Mouse (Mus musculus): ENCODE measurements around the gene Mpp5. TPM values are rescaled to one million over a fixed set of nuclear protein-coding genes. Genes with fewer than 3 reads are reported as not detected.

Mpp5 gene
- polyA plus RNA-seq, 1 experiment from 2014 or later: 26.9 TPM

GRCm38 (mm10) chr12:78861496-78862253, 113.0 kb downstream of the Mpp5 start, which contains the start of the genes Atp6v1d and Eif2s1:
Gene Atp6v1d, minus strand, starts transcription at chr12:78861638.
Gene Eif2s1, plus strand, starts transcription at chr12:78861819.
- WGBS: under 1% methylated on average over 55 of the region's 55 CpGs
- peak; percentile 100 for DNase-seq (ENCODE audit: low spot score)
- peak within 1 kb of the TSS; percentile 75 for H3K4me2 ChIP-seq (replicated peaks; ENCODE audit: low read depth, low read length)
- ATAC-seq: peak; percentile 100
- no peaks in the 10 kb centered on the region for H3K4me1 ChIP-seq (ENCODE audit: insufficient read depth, low read depth, low read length)
- H3K36me3 ChIP-seq (ENCODE audit: insufficient read depth, low read length): no peaks in the 10 kb centered on the region
- H3K27me3 ChIP-seq (replicated peaks; ENCODE audit: insufficient read depth, low read length): no peaks in the 10 kb centered on the region
- TF ChIP-seq CTCF (IDR thresholded peaks at IDR 0.05) (peak; percentile 86), EP300 (IDR thresholded peaks at IDR 0.05) (peak; percentile 65; the same call in 1 of the 2 replicates)
- peak within 1 kb of the TSS; percentile 89 for H3K27ac ChIP-seq (ENCODE audit: low read length)
- H3K4me3 ChIP-seq (ENCODE audit: low read depth, low read length): peak within 1 kb of the TSS; percentile 70
- peak within 1 kb of the TSS; percentile 62 for H3K9ac ChIP-seq (replicated peaks; ENCODE audit: low read depth)
- no peaks in the 10 kb centered on the region for H3K9me3 ChIP-seq (ENCODE audit: low read length)

GRCm38 (mm10) chr12:78862254-78862730, 113.6 kb downstream of the Mpp5 start:
- Histone ChIP-seq H3K4me1 (ENCODE audit: insufficient read depth, low read depth, low read length) (no peaks in the 10 kb centered on the region), H3K4me3 (ENCODE audit: low read depth, low read length) (peak overlapping the region; percentile 70), H3K9me3 (ENCODE audit: low read length) (no peaks in the 10 kb centered on the region), H3K4me2 (replicated peaks; ENCODE audit: low read depth, low read length) (peak overlapping the region; percentile 57), H3K9ac (replicated peaks; ENCODE audit: low read depth) (peak overlapping the region; percentile 62), H3K36me3 (ENCODE audit: insufficient read depth, low read length) (no peaks in the 10 kb centered on the region), H3K27ac (ENCODE audit: low read length) (peak overlapping the region; percentile 89), H3K27me3 (replicated peaks; ENCODE audit: insufficient read depth, low read length) (no peaks in the 10 kb centered on the region)
- DNase-seq (ENCODE audit: low spot score): no peak
- under 1% methylated on average over 22 of the region's 22 CpGs for WGBS
- peak; percentile 30 for ATAC-seq
- TF ChIP-seq CTCF (IDR thresholded peaks at IDR 0.05) (no peak), EP300 (IDR thresholded peaks at IDR 0.05) (no peak)

- no peak overlapping the region for H3K4me2 ChIP-seq (replicated peaks; ENCODE audit: low read depth, low read length)
- no peak overlapping the region for H3K27ac ChIP-seq (ENCODE audit: low read length)
- no peaks in the 10 kb centered on the region for H3K9me3 ChIP-seq (ENCODE audit: low read length)
- H3K4me3 ChIP-seq (ENCODE audit: low read depth, low read length): no peak overlapping the region
- no peaks in the 10 kb centered on the region for H3K27me3 ChIP-seq (replicated peaks; ENCODE audit: insufficient read depth, low read length)
- H3K4me1 ChIP-seq (ENCODE audit: insufficient read depth, low read depth, low read length): no peaks in the 10 kb centered on the region
- ATAC-seq: no peak
- 0 out of 2 replicates have a peak, but pooled peaks cover 6% of the 10 kb centered on the region for H3K36me3 ChIP-seq (ENCODE audit: insufficient read depth, low read length)
- TF ChIP-seq CTCF (IDR thresholded peaks at IDR 0.05) (peak; percentile 58), EP300 (IDR thresholded peaks at IDR 0.05) (no peak)
- 95% methylated on average over 1 of the region's 1 CpGs for WGBS
- H3K9ac ChIP-seq (replicated peaks; ENCODE audit: low read depth): no peak overlapping the region
- DNase-seq (ENCODE audit: low spot score): no peak
These were observed 116.7 kb downstream of the Mpp5 start for GRCm38 (mm10) chr12:78865434-78865833.

- H3K4me1 ChIP-seq (ENCODE audit: insufficient read depth, low read depth, low read length): no peaks in the 10 kb centered on the region
- peak; percentile 12 for DNase-seq (ENCODE audit: low spot score)
- no peak overlapping the region for H3K4me2 ChIP-seq (replicated peaks; ENCODE audit: low read depth, low read length)
- no peak overlapping the region for H3K9ac ChIP-seq (replicated peaks; ENCODE audit: low read depth)
- 0 out of 2 replicates have a peak, but pooled peaks cover 6% of the 10 kb centered on the region for H3K36me3 ChIP-seq (ENCODE audit: insufficient read depth, low read length)
- WGBS: 93% methylated on average over 1 of the region's 1 CpGs
- no peak overlapping the region for H3K27ac ChIP-seq (ENCODE audit: low read length)
- H3K27me3 ChIP-seq (replicated peaks; ENCODE audit: insufficient read depth, low read length): no peaks in the 10 kb centered on the region
- no peaks in the 10 kb centered on the region for H3K9me3 ChIP-seq (ENCODE audit: low read length)
- H3K4me3 ChIP-seq (ENCODE audit: low read depth, low read length): no peak overlapping the region
- no peak for ATAC-seq
- TF ChIP-seq CTCF (IDR thresholded peaks at IDR 0.05): no peak
These were observed 119.4 kb downstream of the Mpp5 start for GRCm38 (mm10) chr12:78868115-78868514.

- DNase-seq (ENCODE audit: low spot score) (no peak), ATAC-seq (no peak)
- H3K27me3 ChIP-seq (replicated peaks; ENCODE audit: insufficient read depth, low read length): no peaks in the 10 kb centered on the region
- H3K4me1 ChIP-seq (ENCODE audit: insufficient read depth, low read depth, low read length): no peaks in the 10 kb centered on the region
- TF ChIP-seq EP300 (IDR thresholded peaks at IDR 0.05) (no peak), CTCF (IDR thresholded peaks at IDR 0.05) (0 out of 2 replicates have a peak, but pooled peaks have one; percentile 6)
- 96% methylated on average over 3 of the region's 3 CpGs for WGBS
- H3K9ac ChIP-seq (replicated peaks; ENCODE audit: low read depth): no peak overlapping the region
- H3K4me3 ChIP-seq (ENCODE audit: low read depth, low read length): no peak overlapping the region
- H3K36me3 ChIP-seq (ENCODE audit: insufficient read depth, low read length): peaks cover 15% of the 10 kb centered on the region; the same call in 1 of the 2 replicates
- no peak overlapping the region for H3K27ac ChIP-seq (ENCODE audit: low read length)
- no peak overlapping the region for H3K4me2 ChIP-seq (replicated peaks; ENCODE audit: low read depth, low read length)
- H3K9me3 ChIP-seq (ENCODE audit: low read length): no peaks in the 10 kb centered on the region
These were observed 125.9 kb downstream of the Mpp5 start for GRCm38 (mm10) chr12:78874581-78874980.

GRCm38 (mm10) chr12:78890062-78890461, 141.4 kb downstream of the Mpp5 start:
- WGBS: 52% methylated on average over 1 of the region's 1 CpGs
- peaks cover 5% of the 10 kb centered on the region; the same call in 1 of the 2 replicates for H3K36me3 ChIP-seq (ENCODE audit: insufficient read depth, low read length)
- TF ChIP-seq EP300 (IDR thresholded peaks at IDR 0.05) (no peak), CTCF (IDR thresholded peaks at IDR 0.05) (no peak)
- peaks cover 3% of the 10 kb centered on the region; the same call in 1 of the 2 replicates for H3K4me1 ChIP-seq (ENCODE audit: insufficient read depth, low read depth, low read length)
- no peak overlapping the region for H3K4me2 ChIP-seq (replicated peaks; ENCODE audit: low read depth, low read length)
- H3K4me3 ChIP-seq (ENCODE audit: low read depth, low read length): no peak overlapping the region
- no peaks in the 10 kb centered on the region for H3K27me3 ChIP-seq (replicated peaks; ENCODE audit: insufficient read depth, low read length)
- H3K9me3 ChIP-seq (ENCODE audit: low read length): no peaks in the 10 kb centered on the region
- DNase-seq (ENCODE audit: low spot score) (no peak), ATAC-seq (no peak)
- no peak overlapping the region for H3K27ac ChIP-seq (ENCODE audit: low read length)
- no peak overlapping the region for H3K9ac ChIP-seq (replicated peaks; ENCODE audit: low read depth)

Other genes starting within 250 kb of the Mpp5 start
- 0.17 and 0.31 TPM in 2 replicates for gene Fam71d, start 57.4 kb upstream of the Mpp5 start, polyA plus RNA-seq (2015; fragmentation: Nextera tagmentation; extraction: Ambion mirVana)
- gene Atp6v1d, start 112.7 kb downstream of the Mpp5 start, polyA plus RNA-seq (2015; fragmentation: Nextera tagmentation; extraction: Ambion mirVana): 64.0 and 64.4 TPM in 2 replicates
- 77.7 and 85.6 TPM in 2 replicates for gene Eif2s1, start 112.9 kb downstream of the Mpp5 start, polyA plus RNA-seq (2015; fragmentation: Nextera tagmentation; extraction: Ambion mirVana)
- gene Plek2, start 158.1 kb downstream of the Mpp5 start, polyA plus RNA-seq (2015; fragmentation: Nextera tagmentation; extraction: Ambion mirVana): 2.6 and 2.8 TPM in 2 replicates

Data from lung, postnatal 0 days (tissue).